Mouse (Mus musculus) central nervous system, embryonic 14 days (tissue): ENCODE measurements around the gene Olfr1337. TPM values are rescaled to one million over a fixed set of nuclear protein-coding genes. Genes with fewer than 3 reads are reported as not detected.

Source experiments
- polyA plus RNA-seq: library from polyadenylated mRNA; depleted of rRNA; stranded (reverse); fragments of >200 nt; gene quantifications from 2 replicates; pipeline ENCODE4 v1.2.3, GENCODE M21; 2012; rRNA removed

The Olfr1337 gene
- polyA plus RNA-seq = not detected in 2 replicates

DNA sequence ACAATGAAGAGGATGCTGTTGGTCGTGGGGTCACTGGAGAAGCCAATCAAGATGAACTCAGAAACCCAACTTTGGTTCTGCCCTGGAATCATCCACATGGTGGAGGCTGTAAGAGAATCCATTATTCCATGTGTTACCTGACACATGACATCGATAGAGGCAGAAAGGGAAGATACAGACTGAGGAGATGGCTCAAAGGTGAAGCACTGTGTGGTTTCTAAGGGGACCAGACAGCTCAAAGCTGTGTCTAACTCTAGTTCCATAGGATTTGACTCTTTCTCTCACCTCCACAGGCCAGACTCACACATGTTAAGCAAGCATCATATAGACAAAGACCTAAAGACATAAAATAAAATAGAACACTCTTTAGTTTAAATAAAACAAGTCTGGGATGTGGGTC, at the start of gene Olfr1337:
TSS of gene Olfr1337 (minus strand) at position 101 of the 400 bp plus-strand sequence.

DNA sequence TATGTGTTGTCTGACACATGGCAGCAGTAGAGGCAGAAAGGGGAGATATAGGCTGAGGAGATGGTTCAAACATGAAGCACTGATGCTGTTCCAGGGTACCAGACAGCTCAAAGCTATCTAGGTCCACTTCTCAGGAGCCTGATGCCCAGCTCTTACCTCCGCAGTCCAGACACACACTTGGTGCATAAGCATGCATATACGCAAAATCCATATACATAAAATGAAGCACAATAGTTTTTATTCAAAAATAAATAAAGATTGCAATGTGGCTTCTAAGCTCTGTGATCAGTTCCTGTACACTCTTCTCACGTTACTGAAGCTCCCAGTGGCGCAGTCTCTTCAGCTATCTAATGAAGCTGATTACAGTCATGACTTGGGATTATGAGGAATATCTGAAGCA, 27.5 kb upstream of the Olfr1337 start, which contains the start of gene Olfr1335:
TSS of gene Olfr1335 (minus strand) at position 101 of the 400 bp plus-strand sequence.

DNA sequence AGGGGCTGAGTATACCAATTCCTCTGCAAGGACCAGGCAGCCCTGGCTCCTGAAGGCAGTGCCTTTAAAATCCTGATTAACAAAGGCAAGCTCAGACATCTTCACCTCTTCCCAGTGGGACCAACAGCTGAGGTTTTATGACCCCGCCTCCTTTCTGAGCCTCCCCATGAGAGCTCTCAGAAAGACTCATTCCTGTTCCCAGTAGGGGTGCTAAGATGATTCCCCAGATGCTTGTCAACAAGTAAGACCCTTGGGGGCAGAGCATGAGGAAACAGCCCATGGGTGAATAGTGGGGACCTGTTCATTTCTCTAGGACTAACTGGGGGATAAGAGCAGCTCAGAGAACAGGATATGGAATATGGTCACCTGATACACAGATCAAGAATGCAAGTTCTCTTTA, 23.7 kb downstream of the Olfr1337 start, which contains the start of gene Olfr1338:
TSS of gene Olfr1338 (minus strand) at position 101 of the 400 bp plus-strand sequence.

DNA sequence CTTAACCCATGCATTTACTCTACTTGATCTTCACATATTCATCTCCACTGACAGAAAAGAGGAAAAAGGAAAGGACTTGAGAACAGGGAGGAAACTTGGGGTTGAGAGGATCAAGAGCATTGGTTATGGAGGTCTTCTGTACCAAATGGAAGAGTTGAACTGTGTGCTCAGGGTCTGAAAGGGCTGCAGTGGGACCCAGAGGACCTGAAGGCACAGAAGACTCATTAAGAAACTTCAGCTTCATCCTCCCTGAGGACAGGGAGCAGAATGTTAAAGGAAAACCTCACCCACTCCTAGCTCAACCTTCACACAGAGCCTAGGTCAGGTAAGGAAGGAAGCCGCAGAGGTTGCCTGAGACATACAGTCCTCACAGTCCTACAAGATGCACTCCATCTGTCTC, 50.5 kb downstream of the Olfr1337 start, which contains the start of gene Olfr1339:
TSS of gene Olfr1339 (plus strand) at position 301 of the 400 bp plus-strand sequence.

Other genes starting within 250 kb of the Olfr1337 start
- gene Tmem125, start 238.5 kb downstream of the Olfr1337 start, polyA plus RNA-seq = 0.16 and 0.99 TPM in 2 replicates
- 0.98 and 1.2 TPM in 2 replicates for gene Cfap57, start 161.8 kb downstream of the Olfr1337 start, polyA plus RNA-seq
- 103 and 112 TPM in 2 replicates for gene Ebna1bp2, start 161.8 kb downstream of the Olfr1337 start, polyA plus RNA-seq
- gene Olfr62, start 123.6 kb downstream of the Olfr1337 start, polyA plus RNA-seq = not detected in 2 replicates
- 0.03 and 0.06 TPM in 2 replicates for gene Olfr1342, start 89.8 kb downstream of the Olfr1337 start, polyA plus RNA-seq
- not detected in 2 replicates for gene Olfr1341, start 79.1 kb downstream of the Olfr1337 start, polyA plus RNA-seq
- not detected in 2 replicates for gene Olfr1340, start 62.4 kb downstream of the Olfr1337 start, polyA plus RNA-seq
- not detected in 2 replicates for gene Olfr1339, start 50.4 kb downstream of the Olfr1337 start, polyA plus RNA-seq
- not detected in 2 replicates for gene Olfr1338, start 23.8 kb downstream of the Olfr1337 start, polyA plus RNA-seq
- gene Olfr1335, start 27.4 kb upstream of the Olfr1337 start, polyA plus RNA-seq = not detected in 2 replicates
- gene Olfr1333, start 53.7 kb upstream of the Olfr1337 start, polyA plus RNA-seq = not detected in 2 replicates
- gene Olfr1331, start 82.1 kb upstream of the Olfr1337 start, polyA plus RNA-seq = not detected in 2 replicates
- not detected in 2 replicates for gene Olfr1330, start 106.0 kb upstream of the Olfr1337 start, polyA plus RNA-seq
- gene Olfr1329, start 134.9 kb upstream of the Olfr1337 start, polyA plus RNA-seq = not detected in 2 replicates
- gene Olfr1328, start 156.0 kb upstream of the Olfr1337 start, polyA plus RNA-seq = not detected in 2 replicates
- gene Lao1, start 179.0 kb upstream of the Olfr1337 start, polyA plus RNA-seq = not detected in 2 replicates